Mouse (Mus musculus) bone marrow, adult 2 months (tissue): ENCODE measurements around the gene Pglyrp2.

Experiments
- CTCF ChIP-seq: fragments of 200-500 bp; IDR thresholded peaks from 2 replicates; pipeline ENCODE4 v1.5.1; 2011; ENCODE audit warnings: low read length, control low read depth; ENCODE audit not compliant: control insufficient read depth, insufficient read depth
- POLR2A ChIP-seq: fragments of 200-500 bp; IDR thresholded peaks from 2 replicates; pipeline ENCODE4 v1.6.1; 2011; ENCODE audit warnings: low read depth, mild to moderate bottlenecking, control low read depth, low read length, borderline replicate concordance; ENCODE audit not compliant: control insufficient read depth

DNA sequence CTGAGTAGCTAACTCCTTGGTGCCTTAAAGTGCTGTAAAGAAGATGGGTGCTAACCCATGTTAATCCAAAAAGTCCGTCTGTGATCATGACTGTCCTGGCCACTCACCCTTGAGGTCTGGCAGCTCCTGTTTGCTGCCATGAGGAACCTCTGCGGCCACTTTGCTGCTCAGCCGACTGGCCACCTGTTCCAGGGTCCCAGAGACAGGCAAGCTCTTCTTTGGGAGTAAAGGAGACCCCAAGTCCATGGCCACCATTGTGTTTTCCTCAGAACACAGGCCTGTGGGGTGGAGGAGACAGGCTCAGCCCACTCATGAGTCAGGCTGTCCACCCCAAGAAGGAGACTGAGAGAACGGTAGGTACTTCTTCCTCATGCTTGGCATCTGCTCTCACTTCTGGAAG, 61.3 kb downstream of the Pglyrp2 start:
- TF ChIP-seq POLR2A (no peak), CTCF (no peak)
